Mouse (Mus musculus) stomach, embryonic 16.5 days (tissue): ENCODE data around the gene Hoxd11. TPM values are rescaled to one million over a fixed set of nuclear protein-coding genes. Genes with fewer than 3 reads are reported as not detected.

Source experiments
- ATAC-seq: fragments of 200-750 bp; cut with Nextera tagmentation; 2 replicates; pipeline ENCODE4 v1.8.0; 2017; ENCODE audit warnings: moderate number of reproducible peaks, moderate TSS enrichment; ENCODE audit not compliant: insufficient read depth, low FRiP score
- H3K27ac ChIP-seq: fragments of 300-500 bp; sonication (generic); 2 replicates; pipeline ENCODE4 v1.5.1; 2014; ENCODE audit warnings: low read length
- H3K27me3 ChIP-seq: fragments of 300-500 bp; sonication (generic); 2 replicates; pipeline ENCODE4 v1.6.1; 2014; ENCODE audit warnings: low read length, control low read depth, mixed read lengths; ENCODE audit not compliant: control insufficient read depth, insufficient read depth
- H3K36me3 ChIP-seq: fragments of 300-500 bp; sonication (generic); 2 replicates; pipeline ENCODE4 v1.6.1; 2014; ENCODE audit warnings: low read length; ENCODE audit not compliant: control insufficient read depth, insufficient read depth
- H3K4me1 ChIP-seq: fragments of 300-500 bp; sonication (generic); 2 replicates; pipeline ENCODE4 v1.6.1; 2014; ENCODE audit warnings: low read length, control low read depth, mixed read lengths; ENCODE audit not compliant: control insufficient read depth, insufficient read depth
- H3K4me2 ChIP-seq: fragments of 300-500 bp; sonication (generic); 2 replicates; pipeline ENCODE4 v1.6.1; 2014; ENCODE audit warnings: low read depth, low read length, mixed read lengths
- H3K4me3 ChIP-seq: fragments of 300-500 bp; sonication (generic); replicated peaks from 2 replicates; pipeline ENCODE4 v1.5.1; 2014; ENCODE audit warnings: mild to moderate bottlenecking, low read length
- H3K9ac ChIP-seq: fragments of 300-500 bp; sonication (generic); 2 replicates; pipeline ENCODE4 v1.6.1; 2014; ENCODE audit warnings: low read length
- H3K9me3 ChIP-seq: fragments of 300-500 bp; sonication (generic); replicated peaks from 2 replicates; pipeline ENCODE4 v1.6.1; 2016; ENCODE audit warnings: low read length, control low read depth; ENCODE audit not compliant: control insufficient read depth
- WGBS: fragments of 180-500 bp; shearing (Covaris S2); extraction: QIAGEN DNeasy Blood & Tissue Kit; methylation state at CpG from one replicate; pipeline ENCODE4 v1.1.7; 2014; 5-methylcytosine and 5-hydroxymethylcytosine counted together
- polyA plus RNA-seq: library from polyadenylated mRNA; unstranded; fragments of >200 nt; fragmentation: Nextera tagmentation; extraction: Ambion mirVana; gene quantifications from 2 replicates; pipeline ENCODE4 v1.2.1, GENCODE M21; 2015

Gene Hoxd11
- polyA plus RNA-seq, 1 experiment from 2014 or later, result not detected

- Histone ChIP-seq H3K36me3 (no peaks in the 10 kb centered on the region), H3K4me1 (peaks cover 12% of the 10 kb centered on the region), H3K4me3 (peak overlapping the region; percentile 35), H3K9me3 (no peaks in the 10 kb centered on the region), H3K4me2 (peak overlapping the region; percentile 46), H3K27ac (no peak overlapping the region), H3K9ac (no peak overlapping the region; the same call in 1 of the 2 replicates), H3K27me3 (peaks cover 74% of the 10 kb centered on the region)
- peak; percentile 53; the same call in 1 of the 2 replicates for ATAC-seq
- 3% methylated on average over 28 of the region's 47 CpGs for WGBS
Observed at GRCm38 (mm10) chr2:74655420-74655781, 24.0 kb upstream of the Hoxd11 start.

- ATAC-seq, result 0 out of 2 replicates have a peak, but pooled peaks have one; percentile 21
- H3K27me3 ChIP-seq, result peaks cover 74% of the 10 kb centered on the region
- peak overlapping the region; percentile 46 for H3K4me2 ChIP-seq
- H3K4me3 ChIP-seq, result peak overlapping the region; percentile 35
- H3K27ac ChIP-seq, result no peak overlapping the region
- no peaks in the 10 kb centered on the region for H3K36me3 ChIP-seq
- H3K4me1 ChIP-seq, result peaks cover 12% of the 10 kb centered on the region
- no peaks in the 10 kb centered on the region for H3K9me3 ChIP-seq
- no peak overlapping the region; the same call in 1 of the 2 replicates for H3K9ac ChIP-seq
- 1% methylated on average over 68 of the region's 69 CpGs for WGBS
Observed at GRCm38 (mm10) chr2:74655821-74656631, 23.3 kb upstream of the Hoxd11 start.

GRCm38 (mm10) chr2:74656632-74657021 is 22.7 kb upstream of the Hoxd11 start:
- H3K9me3 ChIP-seq, result no peaks in the 10 kb centered on the region
- H3K36me3 ChIP-seq, result no peaks in the 10 kb centered on the region
- WGBS, result 5% methylated on average over 4 of the region's 4 CpGs
- peaks cover 76% of the 10 kb centered on the region for H3K27me3 ChIP-seq
- no peak for ATAC-seq
- H3K4me1 ChIP-seq, result peaks cover 14% of the 10 kb centered on the region
- no peak overlapping the region for H3K9ac ChIP-seq
- no peak overlapping the region for H3K4me3 ChIP-seq
- H3K27ac ChIP-seq, result no peak overlapping the region
- no peak overlapping the region for H3K4me2 ChIP-seq

GRCm38 (mm10) chr2:74657251-74658023 is 21.9 kb upstream of the Hoxd11 start:
- Histone ChIP-seq H3K4me2 (0 out of 2 replicates have a peak overlapping the region, but pooled peaks have one; percentile 5), H3K27me3 (peaks cover 76% of the 10 kb centered on the region), H3K9ac (no peak overlapping the region), H3K4me1 (peaks cover 16% of the 10 kb centered on the region), H3K9me3 (no peaks in the 10 kb centered on the region), H3K4me3 (peak overlapping the region; percentile 15; the same call in 1 of the 2 replicates), H3K27ac (no peak overlapping the region), H3K36me3 (no peaks in the 10 kb centered on the region)
- ATAC-seq, result no peak
- 3% methylated on average over 62 of the region's 62 CpGs for WGBS

- peak overlapping the region; percentile 15; the same call in 1 of the 2 replicates for H3K4me3 ChIP-seq
- ATAC-seq, result no peak
- peaks cover 80% of the 10 kb centered on the region for H3K27me3 ChIP-seq
- H3K4me2 ChIP-seq, result 0 out of 2 replicates have a peak overlapping the region, but pooled peaks have one; percentile 5
- H3K27ac ChIP-seq, result no peak overlapping the region
- WGBS, result 2% methylated on average over 15 of the region's 15 CpGs
- no peaks in the 10 kb centered on the region for H3K36me3 ChIP-seq
- H3K9ac ChIP-seq, result no peak overlapping the region
- H3K4me1 ChIP-seq, result peaks cover 16% of the 10 kb centered on the region
- H3K9me3 ChIP-seq, result no peaks in the 10 kb centered on the region
Observed at GRCm38 (mm10) chr2:74658024-74658666, 21.2 kb upstream of the Hoxd11 start.

GRCm38 (mm10) chr2:74658667-74659371 is 20.5 kb upstream of the Hoxd11 start:
- H3K4me2 ChIP-seq, result no peak overlapping the region
- H3K27ac ChIP-seq, result no peak overlapping the region
- no peaks in the 10 kb centered on the region for H3K36me3 ChIP-seq
- 2% methylated on average over 47 of the region's 47 CpGs for WGBS
- H3K4me3 ChIP-seq, result no peak overlapping the region
- H3K27me3 ChIP-seq, result peaks cover 85% of the 10 kb centered on the region
- no peaks in the 10 kb centered on the region for H3K9me3 ChIP-seq
- ATAC-seq, result no peak
- no peak overlapping the region for H3K9ac ChIP-seq
- H3K4me1 ChIP-seq, result peaks cover 16% of the 10 kb centered on the region

GRCm38 (mm10) chr2:74659507-74660005 is 19.8 kb upstream of the Hoxd11 start, which contains the start of gene Evx2:
TSS of gene Evx2 (minus strand) at chr2:74659557.
- peaks cover 85% of the 10 kb centered on the region for H3K27me3 ChIP-seq
- 3% methylated on average over 28 of the region's 28 CpGs for WGBS
- no peak within 1 kb of the TSS for H3K27ac ChIP-seq
- peaks cover 16% of the 10 kb centered on the region for H3K4me1 ChIP-seq
- no peak within 1 kb of the TSS for H3K4me3 ChIP-seq
- no peak within 1 kb of the TSS for H3K9ac ChIP-seq
- no peaks in the 10 kb centered on the region for H3K9me3 ChIP-seq
- H3K4me2 ChIP-seq, result no peak within 1 kb of the TSS
- ATAC-seq, result no peak
- no peaks in the 10 kb centered on the region for H3K36me3 ChIP-seq
